Mouse (Mus musculus): ENCODE measurements at regions not wholly inside any gene's neighbourhood (a gene's known extent, or its start where the extent isn't known, plus 50 kb on each side); places are given as distances from the start of the nearest gene placed in this dataset.

- TF ChIP-seq CTCF (IDR thresholded peaks at IDR 0.05; ENCODE audit: extremely low read depth, insufficient read length, insufficient replicate concordance, low read depth, low read length) = no peak
- TF ChIP-seq POLR2A (IDR thresholded peaks at IDR 0.05; ENCODE audit: low read depth, low read length) = no peak
Observed at GRCm38 (mm10) chr3:147795116-147795515, 942.9 kb downstream of the Ttll7 start.
